Mouse (Mus musculus) c-Kit-negative CD71-positive TER-119-positive erythroid progenitor cells, embryonic 14.5 days (primary cell): ENCODE data around the gene Snf8.
A peak's percentile ranks its signal among the peaks of the same experiment; 100 is the strongest.

Source experiments
- DNase-seq: peaks from one replicate; pipeline ENCODE4 v3.0.0-alpha.2; 2013; ENCODE audit warnings: low read depth, low spot score

Gene Snf8

DNA sequence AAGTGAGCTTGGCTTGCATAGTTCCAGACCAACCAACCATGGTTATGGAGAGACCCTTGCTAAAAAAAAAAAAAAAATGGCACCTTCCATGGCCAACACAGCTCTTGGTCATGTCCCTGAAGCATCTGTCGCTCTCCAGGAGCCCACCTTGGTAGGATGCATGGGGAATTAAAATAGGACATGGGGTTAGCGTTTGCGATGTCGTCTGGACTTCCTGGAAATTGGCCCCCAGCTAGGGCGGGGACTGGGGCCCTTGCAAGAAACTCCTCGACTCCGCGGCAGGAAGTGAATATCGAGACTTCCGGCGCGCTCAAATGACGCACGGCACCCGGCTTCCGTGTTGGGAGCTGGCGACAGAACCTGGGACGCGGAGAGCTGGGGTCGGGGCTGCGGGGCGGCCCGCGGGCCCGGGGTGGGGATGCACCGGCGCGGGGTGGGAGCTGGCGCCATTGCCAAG is at the start of gene Snf8:
TSS of gene Snf8 (plus strand) at position 290 of the 457 bp plus-strand sequence.
- peak; percentile 84 for DNase-seq

DNA sequence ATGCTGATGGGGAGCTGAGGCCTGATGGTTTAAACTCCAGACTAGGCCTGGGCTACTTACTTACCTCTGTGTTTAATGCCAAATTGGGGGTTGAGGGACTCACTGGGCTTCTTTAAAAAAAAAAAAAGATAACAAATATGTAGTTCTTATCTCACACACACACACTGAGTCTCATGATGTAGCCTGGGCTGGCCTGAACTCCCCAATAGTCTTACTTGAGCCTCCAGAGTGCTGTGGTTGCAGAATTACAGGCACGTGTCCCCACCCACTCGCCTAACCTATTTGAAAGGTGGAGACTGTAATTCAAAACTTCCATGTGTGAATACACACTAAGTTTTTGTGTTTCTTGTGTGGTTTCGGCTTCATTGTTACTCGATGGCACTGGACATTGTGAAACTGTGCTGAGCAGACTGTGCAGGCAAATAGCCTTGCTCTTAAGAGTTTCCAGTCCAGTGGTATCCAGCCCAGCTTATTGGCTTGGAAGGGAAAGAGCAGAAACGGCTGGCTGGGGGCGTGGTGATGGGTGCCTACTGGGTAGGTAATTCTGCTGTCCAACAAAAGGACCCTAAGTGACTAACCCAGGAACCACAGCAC is 46.7 kb upstream of the Snf8 start:
- DNase-seq, result no peak

DNA sequence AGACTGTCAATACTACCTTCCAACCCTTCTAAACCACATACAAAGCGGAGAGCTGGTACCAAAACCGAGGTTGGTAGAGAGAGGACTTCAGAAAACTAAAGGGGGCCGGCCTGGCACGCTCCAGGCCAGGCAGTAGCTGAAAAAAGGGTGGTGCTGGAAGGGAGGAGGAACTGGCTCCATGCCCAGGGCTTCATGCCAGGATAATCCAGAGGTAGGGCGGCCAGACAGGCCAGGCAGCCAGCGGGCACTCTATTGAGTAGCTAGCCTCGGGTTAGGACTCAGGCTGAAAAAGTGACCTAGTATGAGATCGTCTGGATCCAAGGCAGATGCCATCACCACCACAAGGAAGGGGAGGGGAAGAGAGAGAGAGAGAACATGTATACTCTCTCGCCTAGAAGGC is 46.2 kb upstream of the Snf8 start:
- DNase-seq, result no peak

GRCm38 (mm10) chr11:95989864-95990263 is 44.8 kb upstream of the Snf8 start:
- no peak for DNase-seq

- DNase-seq, result no peak
Measured at GRCm38 (mm10) chr11:95990431-95990830, 44.3 kb upstream of the Snf8 start.

DNA sequence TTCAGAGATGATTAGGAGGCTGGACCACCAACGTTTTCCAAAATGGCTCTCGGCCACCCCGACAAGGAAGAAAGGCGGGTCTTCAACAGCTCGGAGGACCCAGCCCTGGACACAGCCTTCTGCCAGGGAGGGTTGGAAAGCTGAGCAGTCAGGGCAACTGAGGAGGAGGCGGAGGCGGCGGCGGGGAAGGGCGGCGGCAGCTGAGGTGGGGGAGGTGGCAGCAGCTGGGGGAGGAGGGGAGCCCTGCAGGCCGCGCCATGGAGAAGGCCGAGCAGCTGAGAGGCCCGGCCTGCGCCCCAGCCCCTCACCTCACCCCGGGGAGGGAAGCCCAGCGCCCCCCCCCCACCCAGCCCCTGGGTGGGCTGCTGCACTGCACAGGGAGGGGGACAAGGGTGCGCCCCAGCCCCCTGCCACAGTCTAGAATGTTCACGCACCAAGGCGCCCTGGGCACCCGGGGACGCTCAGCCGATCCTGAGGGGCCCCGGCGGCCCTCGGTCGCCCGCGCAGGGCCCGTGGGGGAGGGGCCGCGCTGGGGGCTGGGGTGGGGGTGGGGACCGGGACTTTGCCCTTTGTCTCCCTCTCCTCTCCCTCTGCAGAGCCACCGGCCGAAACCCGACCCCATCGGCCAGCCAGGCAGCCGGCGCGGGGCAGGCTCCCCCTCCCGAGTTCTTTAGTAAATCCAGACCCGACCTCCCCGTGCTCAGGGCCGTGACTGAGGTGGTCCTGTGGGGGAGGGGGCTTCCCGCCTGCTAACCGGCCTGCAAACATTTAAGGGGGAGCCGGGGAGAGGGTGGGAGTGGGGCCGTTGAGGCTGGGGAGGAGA is 43.6 kb upstream of the Snf8 start:
- no peak for DNase-seq

- no peak for DNase-seq
Measured at GRCm38 (mm10) chr11:95994151-95994550, 40.5 kb upstream of the Snf8 start.

DNA sequence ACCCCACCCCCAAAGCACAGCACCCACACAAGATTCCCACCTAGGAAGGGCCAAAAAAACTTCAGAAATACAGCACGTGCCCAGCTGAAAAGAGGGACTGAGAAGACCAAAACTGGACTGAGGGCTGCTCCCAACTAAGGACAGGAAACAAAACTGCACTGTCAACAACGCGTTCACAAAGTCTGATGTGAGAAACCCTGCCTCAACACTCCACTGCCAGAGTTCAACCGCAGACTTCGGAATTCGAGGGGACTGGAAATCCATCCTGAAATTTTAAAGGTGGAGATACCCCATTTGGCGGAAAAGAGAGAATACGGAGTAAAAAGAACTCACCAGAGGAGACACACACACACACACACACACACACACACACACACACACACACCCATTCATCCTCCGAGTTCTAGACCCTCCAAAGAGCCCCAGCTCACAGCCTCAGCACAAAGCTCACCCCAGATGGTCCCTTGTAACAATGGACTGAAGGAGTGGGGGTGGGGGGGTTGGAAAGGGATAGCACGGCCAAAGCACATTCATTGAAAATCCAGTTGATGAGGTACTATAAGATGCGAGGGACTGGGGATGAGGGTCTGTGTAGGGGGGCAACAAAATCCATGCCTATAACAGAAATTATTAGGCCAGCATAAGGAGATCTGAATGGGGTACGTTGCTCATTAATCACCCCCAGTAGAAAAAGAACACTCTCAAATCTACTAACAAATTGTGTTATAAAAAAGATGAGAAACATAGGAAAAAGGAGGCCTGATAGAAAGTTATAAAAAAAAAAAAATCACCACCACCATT is 31.4 kb upstream of the Snf8 start:
- no peak for DNase-seq

- DNase-seq, result peak; percentile 25
Measured at GRCm38 (mm10) chr11:96003969-96004792, 30.5 kb upstream of the Snf8 start.

DNA sequence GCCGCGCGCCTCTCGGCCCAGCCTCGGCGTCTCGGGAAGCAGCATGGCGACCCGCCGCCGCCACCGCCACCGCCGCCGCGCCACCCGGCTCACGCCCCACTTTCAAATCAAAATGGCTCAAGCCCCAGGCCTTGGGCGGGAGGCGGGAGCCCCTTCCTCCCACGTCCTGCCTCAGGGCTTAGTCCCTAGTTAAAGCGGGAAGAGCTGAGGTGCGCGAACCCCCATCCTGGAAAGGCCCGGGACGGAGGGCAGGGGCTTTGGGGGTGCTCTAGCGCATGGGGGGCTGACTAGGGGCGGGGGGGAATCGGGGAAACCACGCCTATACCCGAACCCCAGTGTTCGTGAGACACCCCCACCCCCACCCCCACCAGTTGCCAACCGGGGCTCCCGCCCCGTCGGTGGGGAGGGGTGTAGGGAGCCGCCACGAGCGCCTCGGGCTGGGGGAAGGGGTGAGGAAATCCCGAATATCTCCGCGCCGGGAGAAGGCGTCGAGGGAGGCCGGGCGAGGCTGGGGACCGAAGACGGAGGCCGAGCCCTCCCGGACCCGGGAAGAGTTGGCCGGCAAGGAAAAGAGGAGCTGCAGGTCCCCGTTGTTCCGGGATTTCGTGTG is 29.8 kb upstream of the Snf8 start:
- DNase-seq, result peak; percentile 20

DNA sequence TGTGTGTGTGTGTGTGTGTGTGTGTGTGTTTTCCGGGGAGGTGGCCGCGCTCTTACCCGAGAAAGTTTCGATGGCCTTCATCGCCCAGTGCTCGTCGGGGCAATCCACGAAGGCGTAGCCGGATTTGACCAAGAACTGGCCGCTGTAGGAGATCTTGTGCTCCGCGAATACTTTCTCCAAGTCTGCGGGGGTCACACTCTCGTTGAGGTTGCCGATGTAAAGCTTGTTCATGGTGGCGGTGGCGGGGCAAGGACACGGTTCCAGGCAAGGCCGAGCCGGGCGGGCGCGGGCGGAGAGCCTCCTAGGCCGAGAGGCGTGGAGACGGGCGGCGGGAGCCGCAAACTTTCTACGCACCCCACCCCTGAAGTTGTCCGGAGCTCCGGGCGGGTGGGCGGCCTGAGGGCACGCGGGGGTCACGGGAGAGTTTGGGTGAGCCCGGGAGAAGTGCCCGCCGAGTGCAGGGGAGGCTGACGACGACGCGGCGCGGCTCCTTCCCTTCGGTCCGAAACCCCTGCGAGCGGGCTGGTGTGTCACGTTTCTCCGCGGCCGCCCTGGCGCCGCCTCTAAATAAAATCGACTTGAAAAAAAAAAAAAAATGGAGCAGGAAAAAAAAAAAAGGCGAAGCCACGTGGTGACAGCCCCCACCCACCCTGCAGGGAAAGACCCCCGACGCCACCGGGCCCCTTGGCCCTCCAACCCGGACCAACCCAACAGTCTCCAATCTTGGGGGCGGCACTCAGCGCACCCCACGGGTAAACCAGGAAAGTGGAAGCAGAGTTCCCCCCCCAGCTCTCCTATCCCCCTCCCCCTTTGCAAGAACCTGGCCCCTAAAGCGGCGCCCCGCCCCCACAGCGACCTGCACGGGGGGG is 29.0 kb upstream of the Snf8 start, which contains the start of gene Igf2bp1:
TSS of gene Igf2bp1 (minus strand) at position 538 of the 869 bp plus-strand sequence.
- peak; percentile 30 for DNase-seq

DNA sequence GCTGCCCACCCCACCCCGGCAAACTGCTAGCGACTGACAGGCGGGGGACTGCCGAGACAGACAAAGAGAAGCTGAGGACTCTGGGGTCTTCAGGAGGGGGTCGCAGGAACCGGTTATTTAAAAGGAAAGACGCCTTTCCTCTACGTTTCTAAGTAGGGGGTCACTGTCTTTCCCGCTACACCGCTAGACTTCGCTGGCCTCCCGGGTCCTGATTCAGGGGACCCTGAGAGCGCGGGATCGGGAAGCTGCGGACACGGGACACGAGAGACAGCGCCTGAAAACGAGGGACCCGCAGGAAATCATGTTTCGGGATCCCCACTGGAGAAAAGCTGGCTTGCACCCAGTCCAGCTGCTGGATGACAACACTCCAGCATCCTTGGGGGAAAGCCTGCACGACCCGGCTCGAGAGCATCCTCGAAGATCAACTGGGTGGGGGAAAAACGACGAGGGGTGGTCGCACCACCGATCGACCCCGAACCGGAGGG is 28.3 kb upstream of the Snf8 start:
- no peak for DNase-seq

DNA sequence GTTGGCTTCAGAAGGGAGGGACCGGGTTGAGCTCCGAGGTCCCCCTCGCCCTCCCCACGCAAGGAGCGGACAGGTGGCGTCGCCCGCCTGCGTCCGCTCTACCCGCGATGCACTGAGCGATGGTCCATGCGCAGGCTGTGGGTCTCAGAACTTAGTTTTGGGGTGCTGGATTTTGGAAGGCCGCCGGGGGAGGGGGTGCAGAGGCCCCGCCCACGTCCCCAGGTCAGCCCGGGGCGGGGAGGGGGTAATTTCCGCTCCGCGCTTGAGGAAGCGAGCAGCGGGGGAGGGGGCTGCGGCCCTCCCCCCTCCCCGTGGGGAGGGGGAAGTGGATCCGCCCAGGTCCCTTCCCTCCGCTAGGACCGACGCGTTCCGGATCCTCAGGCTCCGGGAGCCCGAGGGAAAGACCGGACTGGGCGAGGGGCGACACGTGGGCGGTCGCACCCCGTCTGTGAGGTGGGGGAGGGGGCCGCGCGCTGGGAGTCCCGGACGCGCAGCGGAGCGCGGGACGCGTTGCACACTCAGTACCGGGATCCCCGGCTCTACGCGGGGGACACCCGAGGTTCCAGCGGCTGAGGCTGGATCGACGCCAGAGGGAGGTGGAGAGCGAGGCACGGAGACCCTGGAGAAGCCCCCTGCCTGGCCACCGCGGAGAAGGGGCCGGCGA is 27.7 kb upstream of the Snf8 start:
- no peak for DNase-seq

DNA sequence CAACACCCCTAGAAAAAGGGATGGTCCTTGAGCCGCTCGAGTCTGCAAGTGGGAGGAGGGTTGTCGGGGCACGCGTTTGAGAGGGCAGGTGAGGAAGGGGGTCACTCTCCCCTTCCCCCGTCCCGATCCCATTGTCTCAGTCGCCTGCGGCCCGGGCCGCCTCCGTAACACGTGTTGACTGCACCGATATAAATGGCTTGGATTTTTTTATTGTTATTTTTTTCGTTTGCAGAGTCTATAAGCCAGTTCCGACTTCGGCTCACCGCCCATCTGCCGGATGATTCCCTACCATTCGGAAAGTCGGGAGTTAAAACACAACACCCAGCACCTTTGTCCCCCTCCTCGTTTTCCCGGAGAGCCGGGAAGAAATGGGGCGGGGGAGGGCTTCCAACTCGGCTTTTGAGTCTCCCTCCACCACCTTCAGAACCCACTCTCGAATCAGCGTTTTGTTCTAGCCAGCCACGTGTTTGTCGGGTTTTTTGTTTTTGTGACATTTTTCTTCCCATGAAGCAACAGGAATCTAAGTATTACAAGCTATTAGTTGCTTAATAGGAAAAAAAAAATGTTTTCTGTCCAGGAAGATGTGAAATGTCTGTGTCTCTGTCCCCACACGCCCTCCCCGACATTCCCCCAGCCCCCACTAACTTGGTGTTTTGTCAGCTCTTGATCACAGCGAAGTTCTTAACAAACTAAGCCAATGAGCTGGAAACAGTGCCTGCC is 27.0 kb upstream of the Snf8 start:
- no peak for DNase-seq

DNA sequence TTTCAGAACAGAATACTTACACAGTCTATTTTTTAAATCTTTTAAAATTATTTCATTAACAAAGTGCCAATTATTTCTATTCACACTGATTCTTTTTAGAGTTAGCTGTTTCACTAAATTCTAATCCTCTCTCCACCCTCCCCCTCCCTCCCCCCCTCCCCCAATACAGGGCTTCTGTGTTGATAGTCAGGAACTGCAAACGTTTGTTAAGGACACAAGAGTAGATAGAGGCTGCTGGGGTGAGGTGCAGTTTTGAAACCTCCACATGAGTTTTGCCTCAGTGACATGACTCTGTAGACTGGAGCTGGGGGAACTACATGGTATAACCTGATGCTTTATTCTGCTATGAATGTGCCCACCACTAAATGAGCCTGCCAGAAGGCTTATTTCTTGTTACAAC is 25.9 kb upstream of the Snf8 start:
- no peak for DNase-seq

GRCm38 (mm10) chr11:96011982-96012381 is 22.7 kb upstream of the Snf8 start:
- DNase-seq, result no peak

GRCm38 (mm10) chr11:96015421-96015820 is 19.3 kb upstream of the Snf8 start:
- no peak for DNase-seq

DNA sequence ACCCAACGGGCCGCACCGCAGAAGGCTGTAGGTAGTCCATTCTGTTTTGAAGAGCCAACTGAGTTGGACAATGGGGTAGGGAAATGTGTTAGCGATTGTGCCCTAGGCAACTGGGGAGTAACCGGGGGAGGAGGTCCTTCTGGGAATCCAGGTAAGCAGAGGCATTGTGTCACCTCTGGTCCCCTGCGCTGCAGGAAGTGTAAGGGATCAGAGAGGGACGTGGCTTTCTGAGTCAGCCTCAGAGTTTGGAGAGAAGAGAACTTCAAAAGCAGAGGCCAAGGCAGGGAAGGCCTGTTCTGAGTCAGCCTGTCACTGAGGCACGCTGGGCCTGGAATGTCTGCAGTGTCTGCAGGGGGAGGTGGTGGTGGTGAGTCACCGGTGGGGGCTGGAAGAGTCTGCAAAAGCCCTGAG is 16.7 kb upstream of the Snf8 start:
- no peak for DNase-seq

DNA sequence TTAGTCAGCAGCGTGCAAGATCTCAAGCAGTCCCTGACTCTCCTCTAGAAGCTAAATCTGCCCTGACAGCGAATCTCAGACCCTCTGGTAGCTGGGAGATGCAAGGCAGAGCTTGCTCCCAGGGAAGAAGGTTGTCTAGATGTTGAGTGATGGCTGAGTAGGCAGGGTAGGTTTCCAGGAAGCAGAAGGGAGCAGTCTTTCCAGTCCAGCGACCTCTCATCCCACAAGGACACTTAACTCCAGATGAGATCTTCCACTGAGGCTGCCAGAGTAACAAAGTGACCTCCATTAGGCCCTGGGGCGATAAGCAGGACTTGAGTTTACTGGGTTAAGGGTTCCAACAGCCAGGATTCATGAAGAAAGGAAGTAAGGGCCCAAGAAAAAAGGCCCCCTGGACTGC is 14.1 kb upstream of the Snf8 start:
- DNase-seq, result no peak
